Mouse (Mus musculus) adrenal gland, postnatal 25 days (tissue): ENCODE data around the gene Btbd35f21. TPM values are rescaled to one million over a fixed set of nuclear protein-coding genes. Genes with fewer than 3 reads are reported as not detected.
"Not testable (repeated sequence)": the region's sequence is repeated elsewhere in the genome, so short reads cannot be mapped to it uniquely, and the experiment has no call there.

ENCODE experiments used
- DNase-seq: peaks from one replicate; pipeline ENCODE4 v3.0.0; 2021; ENCODE audit warnings: mixed read lengths
- long read RNA-seq: library from polyadenylated mRNA; stranded (forward); transcript quantifications from one replicate; pipeline ENCODE4 v2.0.0, GENCODE M21; 2021
- total RNA-seq: library from RNA; stranded (reverse); gene quantifications from 2 replicates; pipeline ENCODE4 v1.2.3, GENCODE M21; 2021

Btbd35f21 gene
- not detected in 2 replicates for total RNA-seq
- long read RNA-seq = 0 reads

DNA sequence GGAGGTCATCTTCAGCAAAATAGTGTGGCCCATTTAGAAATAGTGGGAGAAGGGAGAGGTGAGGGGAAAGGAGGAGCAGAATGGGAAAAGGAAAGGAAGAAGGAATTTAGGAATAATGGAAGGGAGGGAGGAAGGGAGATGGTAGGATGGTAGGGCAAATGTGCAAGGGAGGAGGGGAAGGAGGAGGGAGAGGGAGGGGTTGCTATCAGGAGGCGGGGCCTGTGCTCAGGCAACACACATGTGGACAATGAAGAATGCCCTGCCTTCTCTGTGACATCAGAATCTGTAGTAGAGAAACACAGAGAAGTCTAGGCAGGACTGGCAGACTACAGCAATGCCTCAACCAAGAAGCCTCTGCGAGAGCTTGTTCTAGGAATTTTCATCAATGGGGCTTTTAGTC is at the start of gene Btbd35f21:
Gene Btbd35f21, plus strand, starts transcription at position 301 of the 400 bp plus-strand sequence.
- DNase-seq = not testable (repeated sequence)

Other genes starting within 250 kb of the Btbd35f21 start
- gene Btbd35f1, start 166.1 kb upstream of the Btbd35f21 start, total RNA-seq = not detected in 2 replicates
- not detected in 2 replicates for gene Gm5926, start 75.4 kb upstream of the Btbd35f21 start, total RNA-seq
- gene Btbd35f30, start 168.5 kb downstream of the Btbd35f21 start, total RNA-seq = not detected in 2 replicates
- not detected in 2 replicates for gene Gm21789, start 215.7 kb downstream of the Btbd35f21 start, total RNA-seq
- gene Btbd35f5, start 247.8 kb downstream of the Btbd35f21 start, total RNA-seq = not detected in 2 replicates